Mouse (Mus musculus) neural tube, embryonic 13.5 days (tissue): ENCODE data around the gene Esr1. TPM values are rescaled to one million over a fixed set of nuclear protein-coding genes. Genes with fewer than 3 reads are reported as not detected.

Source experiments
- ATAC-seq: fragments of 200-750 bp; cut with Nextera tagmentation; 2 replicates; pipeline ENCODE4 v1.8.0; 2017; ENCODE audit warnings: low read depth, mild to moderate bottlenecking, moderate TSS enrichment, moderate library complexity
- H3K27ac ChIP-seq: fragments of 300-500 bp; sonication (generic); replicated peaks from 2 replicates; pipeline ENCODE4 v1.5.1; 2015; ENCODE audit warnings: moderate library complexity, mild to moderate bottlenecking, inconsistent platforms
- H3K27me3 ChIP-seq: fragments of 300-500 bp; sonication (generic); 2 replicates; pipeline ENCODE4 v1.6.1; 2015; ENCODE audit warnings: mild to moderate bottlenecking, inconsistent platforms
- H3K36me3 ChIP-seq: fragments of 300-500 bp; sonication (generic); 2 replicates; pipeline ENCODE4 v1.6.1; 2015; ENCODE audit warnings: mild to moderate bottlenecking, inconsistent platforms
- H3K4me1 ChIP-seq: fragments of 300-500 bp; sonication (generic); replicated peaks from 2 replicates; pipeline ENCODE4 v1.6.1; 2015; ENCODE audit warnings: inconsistent platforms
- H3K4me2 ChIP-seq: fragments of 300-500 bp; sonication (generic); 2 replicates; pipeline ENCODE4 v1.6.1; 2015; ENCODE audit warnings: inconsistent platforms, mild to moderate bottlenecking, moderate library complexity
- H3K4me3 ChIP-seq: fragments of 300-500 bp; sonication (generic); 2 replicates; pipeline ENCODE4 v1.5.1; 2015; ENCODE audit warnings: mild to moderate bottlenecking, inconsistent platforms
- H3K9ac ChIP-seq: fragments of 300-500 bp; sonication (generic); 2 replicates; pipeline ENCODE4 v1.6.1; 2015; ENCODE audit warnings: moderate library complexity, mild to moderate bottlenecking, inconsistent platforms
- H3K9me3 ChIP-seq: fragments of 300-500 bp; sonication (generic); 2 replicates; pipeline ENCODE4 v1.6.1; 2016; ENCODE audit warnings: inconsistent platforms
- WGBS: fragments of 180-500 bp; shearing (Covaris S2); methylation state at CpG from one replicate; pipeline ENCODE4 v1.1.7; 2015; 5-methylcytosine and 5-hydroxymethylcytosine counted together
- polyA plus RNA-seq: library from polyadenylated mRNA; unstranded; fragments of >200 nt; fragmentation: Nextera tagmentation; extraction: Ambion mirVana; gene quantifications from 2 replicates; pipeline ENCODE4 v1.2.1, GENCODE M21; 2015

The Esr1 gene
- polyA plus RNA-seq, 1 experiment from 2014 or later, result 0.25 TPM

- Histone ChIP-seq H3K4me1 (no peaks in the 10 kb centered on the region), H3K27me3 (no peaks in the 10 kb centered on the region), H3K9ac (no peak overlapping the region), H3K4me2 (no peak overlapping the region), H3K27ac (no peak overlapping the region), H3K36me3 (no peaks in the 10 kb centered on the region), H3K4me3 (no peak overlapping the region), H3K9me3 (no peaks in the 10 kb centered on the region)
- WGBS, result 71% methylated on average over 7 of the region's 7 CpGs
- ATAC-seq, result no peak
Measured at GRCm38 (mm10) chr10:4900324-4900723, 288.9 kb downstream of the Esr1 start.

- ATAC-seq, result no peak
- no peak overlapping the region for H3K4me2 ChIP-seq
- H3K36me3 ChIP-seq, result no peaks in the 10 kb centered on the region
- no peaks in the 10 kb centered on the region for H3K27me3 ChIP-seq
- H3K4me1 ChIP-seq, result no peaks in the 10 kb centered on the region
- 94% methylated on average over 2 of the region's 2 CpGs for WGBS
- H3K27ac ChIP-seq, result no peak overlapping the region
- H3K4me3 ChIP-seq, result no peak overlapping the region
- no peak overlapping the region for H3K9ac ChIP-seq
- H3K9me3 ChIP-seq, result no peaks in the 10 kb centered on the region
Measured at GRCm38 (mm10) chr10:4909271-4909670, 297.9 kb downstream of the Esr1 start.

GRCm38 (mm10) chr10:4910451-4910850, 299.1 kb downstream of the Esr1 start:
- H3K27ac ChIP-seq, result no peak overlapping the region
- no peak overlapping the region for H3K4me2 ChIP-seq
- H3K9me3 ChIP-seq, result no peaks in the 10 kb centered on the region
- no peak overlapping the region for H3K4me3 ChIP-seq
- no peaks in the 10 kb centered on the region for H3K4me1 ChIP-seq
- no peaks in the 10 kb centered on the region for H3K27me3 ChIP-seq
- H3K9ac ChIP-seq, result no peak overlapping the region
- 81% methylated on average over 4 of the region's 4 CpGs for WGBS
- no peaks in the 10 kb centered on the region for H3K36me3 ChIP-seq
- ATAC-seq, result no peak

GRCm38 (mm10) chr10:4919046-4919445, 307.7 kb downstream of the Esr1 start:
- no peak for ATAC-seq
- WGBS, result 89% methylated on average over 4 of the region's 4 CpGs
- H3K27ac ChIP-seq, result no peak overlapping the region
- H3K36me3 ChIP-seq, result no peaks in the 10 kb centered on the region
- no peaks in the 10 kb centered on the region for H3K4me1 ChIP-seq
- H3K27me3 ChIP-seq, result no peaks in the 10 kb centered on the region
- no peak overlapping the region for H3K4me2 ChIP-seq
- no peaks in the 10 kb centered on the region for H3K9me3 ChIP-seq
- H3K4me3 ChIP-seq, result no peak overlapping the region
- no peak overlapping the region for H3K9ac ChIP-seq

GRCm38 (mm10) chr10:4923616-4924015, 312.2 kb downstream of the Esr1 start:
- no peaks in the 10 kb centered on the region for H3K9me3 ChIP-seq
- no peak for ATAC-seq
- no peak overlapping the region for H3K4me3 ChIP-seq
- no peaks in the 10 kb centered on the region for H3K27me3 ChIP-seq
- no peak overlapping the region for H3K9ac ChIP-seq
- H3K36me3 ChIP-seq, result no peaks in the 10 kb centered on the region
- no peaks in the 10 kb centered on the region for H3K4me1 ChIP-seq
- 75% methylated on average over 2 of the region's 2 CpGs for WGBS
- H3K27ac ChIP-seq, result no peak overlapping the region
- no peak overlapping the region for H3K4me2 ChIP-seq

GRCm38 (mm10) chr10:4924391-4924790, 313.0 kb downstream of the Esr1 start:
- Histone ChIP-seq H3K4me1 (no peaks in the 10 kb centered on the region), H3K4me3 (no peak overlapping the region), H3K9ac (no peak overlapping the region), H3K4me2 (no peak overlapping the region), H3K27ac (no peak overlapping the region), H3K27me3 (no peaks in the 10 kb centered on the region), H3K36me3 (no peaks in the 10 kb centered on the region), H3K9me3 (no peaks in the 10 kb centered on the region)
- WGBS, result 72% methylated on average over 2 of the region's 2 CpGs
- ATAC-seq, result no peak

GRCm38 (mm10) chr10:4943148-4943547, 331.8 kb downstream of the Esr1 start:
- no peak overlapping the region for H3K9ac ChIP-seq
- no peaks in the 10 kb centered on the region for H3K9me3 ChIP-seq
- no peak overlapping the region for H3K27ac ChIP-seq
- H3K4me3 ChIP-seq, result no peak overlapping the region
- H3K4me2 ChIP-seq, result no peak overlapping the region
- H3K27me3 ChIP-seq, result no peaks in the 10 kb centered on the region
- H3K36me3 ChIP-seq, result no peaks in the 10 kb centered on the region
- H3K4me1 ChIP-seq, result no peaks in the 10 kb centered on the region
- no peak for ATAC-seq
- WGBS, result 80% methylated on average over 5 of the region's 5 CpGs

GRCm38 (mm10) chr10:4944725-4945124, 333.3 kb downstream of the Esr1 start:
- Histone ChIP-seq H3K27ac (no peak overlapping the region), H3K4me1 (no peaks in the 10 kb centered on the region), H3K4me3 (no peak overlapping the region), H3K4me2 (no peak overlapping the region), H3K9me3 (no peaks in the 10 kb centered on the region), H3K9ac (no peak overlapping the region), H3K27me3 (no peaks in the 10 kb centered on the region), H3K36me3 (no peaks in the 10 kb centered on the region)
- no peak for ATAC-seq
- WGBS, result 85% methylated on average over 2 of the region's 2 CpGs

- no peak for ATAC-seq
- H3K27me3 ChIP-seq, result no peaks in the 10 kb centered on the region
- 39% methylated on average over 1 of the region's 1 CpGs for WGBS
- no peaks in the 10 kb centered on the region for H3K9me3 ChIP-seq
- no peak overlapping the region for H3K27ac ChIP-seq
- H3K36me3 ChIP-seq, result no peaks in the 10 kb centered on the region
- H3K4me3 ChIP-seq, result no peak overlapping the region
- H3K4me1 ChIP-seq, result no peaks in the 10 kb centered on the region
- H3K9ac ChIP-seq, result no peak overlapping the region
- no peak overlapping the region for H3K4me2 ChIP-seq
Measured at GRCm38 (mm10) chr10:4965768-4966167, 354.4 kb downstream of the Esr1 start.

- Histone ChIP-seq H3K36me3 (no peaks in the 10 kb centered on the region), H3K4me2 (no peak overlapping the region), H3K4me3 (no peak overlapping the region), H3K27me3 (no peaks in the 10 kb centered on the region), H3K27ac (no peak overlapping the region), H3K4me1 (no peaks in the 10 kb centered on the region), H3K9ac (no peak overlapping the region), H3K9me3 (no peaks in the 10 kb centered on the region)
- ATAC-seq, result no peak
- WGBS, result 60% methylated on average over 7 of the region's 7 CpGs
Measured at GRCm38 (mm10) chr10:4971156-4971555, 359.8 kb downstream of the Esr1 start.

- Histone ChIP-seq H3K36me3 (no peaks in the 10 kb centered on the region), H3K4me2 (no peak overlapping the region), H3K9ac (no peak overlapping the region), H3K27ac (no peak overlapping the region), H3K4me1 (no peaks in the 10 kb centered on the region), H3K27me3 (no peaks in the 10 kb centered on the region), H3K9me3 (no peaks in the 10 kb centered on the region), H3K4me3 (no peak overlapping the region)
- ATAC-seq, result no peak
Measured at GRCm38 (mm10) chr10:4971586-4971985, 360.2 kb downstream of the Esr1 start.

GRCm38 (mm10) chr10:4972026-4972425, 360.6 kb downstream of the Esr1 start:
- no peaks in the 10 kb centered on the region for H3K36me3 ChIP-seq
- H3K27me3 ChIP-seq, result no peaks in the 10 kb centered on the region
- no peak overlapping the region for H3K9ac ChIP-seq
- H3K4me1 ChIP-seq, result no peaks in the 10 kb centered on the region
- no peak overlapping the region for H3K4me2 ChIP-seq
- H3K27ac ChIP-seq, result no peak overlapping the region
- 80% methylated on average over 2 of the region's 2 CpGs for WGBS
- H3K9me3 ChIP-seq, result no peaks in the 10 kb centered on the region
- no peak for ATAC-seq
- H3K4me3 ChIP-seq, result no peak overlapping the region

- no peaks in the 10 kb centered on the region for H3K36me3 ChIP-seq
- H3K9me3 ChIP-seq, result no peaks in the 10 kb centered on the region
- WGBS, result 90% methylated on average over 4 of the region's 4 CpGs
Measured at GRCm38 (mm10) chr10:4974246-4974645, 362.9 kb downstream of the Esr1 start.

More at GRCm38 (mm10) chr10:4974246-4974645, 362.9 kb downstream of the Esr1 start:
- Histone ChIP-seq H3K4me3 (no peak overlapping the region), H3K27me3 (no peaks in the 10 kb centered on the region), H3K4me2 (no peak overlapping the region), H3K27ac (no peak overlapping the region), H3K4me1 (no peaks in the 10 kb centered on the region), H3K9ac (no peak overlapping the region)
- ATAC-seq, result no peak
